Mouse (Mus musculus) stomach, embryonic 14.5 days (tissue): ENCODE measurements around the gene Gm11437. TPM values are rescaled to one million over a fixed set of nuclear protein-coding genes. Genes with fewer than 3 reads are reported as not detected.

Experiments
- ATAC-seq: fragments of 200-750 bp; cut with Nextera tagmentation; 2 replicates; pipeline ENCODE4 v1.8.0; 2017; ENCODE audit warnings: low read depth, moderate TSS enrichment; ENCODE audit not compliant: insufficient number of reproducible peaks, insufficient read depth, low FRiP score
- H3K27ac ChIP-seq: fragments of 300-500 bp; sonication (generic); 2 replicates; pipeline ENCODE4 v1.5.1; 2014; ENCODE audit warnings: mild to moderate bottlenecking, low read length, moderate library complexity, mixed read lengths
- H3K27me3 ChIP-seq: fragments of 300-500 bp; sonication (generic); 2 replicates; pipeline ENCODE4 v1.6.1; 2014; ENCODE audit warnings: low read length, control low read depth, mixed read lengths; ENCODE audit not compliant: control insufficient read depth, insufficient read depth
- H3K36me3 ChIP-seq: fragments of 300-500 bp; sonication (generic); 2 replicates; pipeline ENCODE4 v1.6.1; 2014; ENCODE audit warnings: mild to moderate bottlenecking, control low read depth, low read length, moderate library complexity, mixed read lengths; ENCODE audit not compliant: control insufficient read depth, insufficient read depth
- H3K4me1 ChIP-seq: fragments of 300-500 bp; sonication (generic); 2 replicates; pipeline ENCODE4 v1.6.1; 2014; ENCODE audit warnings: low read length, control low read depth, mixed read lengths; ENCODE audit not compliant: control insufficient read depth, insufficient read depth
- H3K4me2 ChIP-seq: fragments of 300-500 bp; sonication (generic); replicated peaks from 2 replicates; pipeline ENCODE4 v1.6.1; 2014; ENCODE audit warnings: low read depth, low read length, control low read depth
- H3K4me3 ChIP-seq: fragments of 300-500 bp; sonication (generic); 2 replicates; pipeline ENCODE4 v1.5.1; 2014; ENCODE audit warnings: low read depth, low read length, control low read depth
- H3K9ac ChIP-seq: fragments of 300-500 bp; sonication (generic); replicated peaks from 2 replicates; pipeline ENCODE4 v1.6.1; 2014; ENCODE audit warnings: low read depth, mild to moderate bottlenecking, control low read depth, low read length, moderate library complexity, mixed read lengths
- H3K9me3 ChIP-seq: fragments of 300-500 bp; sonication (generic); 2 replicates; pipeline ENCODE4 v1.6.1; 2016; ENCODE audit warnings: low read depth, low read length, control low read depth; ENCODE audit not compliant: control insufficient read depth
- WGBS: fragments of 180-500 bp; shearing (Covaris S2); extraction: QIAGEN DNeasy Blood & Tissue Kit; methylation state at CpG from one replicate; pipeline ENCODE4 v1.1.7; 2014; 5-methylcytosine and 5-hydroxymethylcytosine counted together
- polyA plus RNA-seq: library from polyadenylated mRNA; unstranded; fragments of >200 nt; fragmentation: Nextera tagmentation; extraction: Ambion mirVana; gene quantifications from 2 replicates; pipeline ENCODE4 v1.2.1, GENCODE M21; 2014

The Gm11437 gene
- polyA plus RNA-seq, 1 experiment from 2014 or later: not detected

DNA sequence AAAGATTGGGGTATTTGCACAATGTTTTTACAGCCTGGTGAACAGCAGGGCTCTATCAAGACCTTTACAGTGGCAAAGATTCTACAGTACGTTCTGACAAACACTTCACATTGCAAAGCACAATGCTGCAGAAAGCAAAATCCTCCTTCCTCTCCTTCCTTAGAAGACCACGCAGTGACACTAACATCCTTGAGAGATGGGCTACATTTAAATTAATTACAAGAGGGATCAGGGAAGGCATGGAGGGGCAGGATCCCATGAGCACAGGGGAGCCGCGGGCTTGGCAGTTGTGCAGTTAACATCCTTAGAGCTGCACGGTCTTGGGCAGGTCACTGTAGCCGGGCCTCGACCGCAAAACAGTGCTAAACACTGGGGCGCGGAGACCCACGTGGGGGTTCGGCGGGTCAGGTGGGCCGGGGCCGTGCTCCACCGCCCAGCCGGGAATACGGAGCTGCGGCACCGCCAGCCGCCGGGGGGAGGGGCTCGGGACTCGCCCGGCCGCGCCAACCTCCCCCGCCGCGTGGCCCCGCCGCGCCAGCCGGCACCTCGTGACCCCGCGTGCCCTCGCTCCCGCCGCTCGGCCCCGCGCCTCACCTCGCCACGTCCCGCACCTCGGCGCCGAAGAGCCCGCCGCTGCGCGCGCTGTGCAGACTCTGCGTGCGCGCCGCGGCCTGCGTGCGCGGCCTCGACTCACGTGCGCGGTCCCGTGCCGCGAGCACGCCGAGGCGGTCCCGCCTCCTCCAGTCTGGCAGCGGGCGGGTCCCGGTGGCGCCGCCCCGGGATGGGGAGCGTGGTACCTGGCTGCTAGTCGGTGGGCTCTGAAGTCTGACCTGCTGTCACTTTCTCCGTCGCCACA, 38.1 kb downstream of the Gm11437 start, which contains the start of the genes Tada2a and Acaca:
TSS of gene Tada2a (minus strand) at position 658 of the 856 bp plus-strand sequence.
TSS of gene Acaca (plus strand) at position 730 of the 856 bp plus-strand sequence.
- Histone ChIP-seq H3K4me1 (no peaks in the 10 kb centered on the region), H3K36me3 (peaks cover 13% of the 10 kb centered on the region), H3K4me3 (peak within 1 kb of the TSS; percentile 84), H3K4me2 (peak within 1 kb of the TSS; percentile 76), H3K27ac (peak within 1 kb of the TSS; percentile 27; the same call in 1 of the 2 replicates), H3K27me3 (no peaks in the 10 kb centered on the region), H3K9ac (peak within 1 kb of the TSS; percentile 79), H3K9me3 (no peaks in the 10 kb centered on the region)
- WGBS: under 1% methylated on average over 59 of the region's 83 CpGs
- ATAC-seq: peak; percentile 94

DNA sequence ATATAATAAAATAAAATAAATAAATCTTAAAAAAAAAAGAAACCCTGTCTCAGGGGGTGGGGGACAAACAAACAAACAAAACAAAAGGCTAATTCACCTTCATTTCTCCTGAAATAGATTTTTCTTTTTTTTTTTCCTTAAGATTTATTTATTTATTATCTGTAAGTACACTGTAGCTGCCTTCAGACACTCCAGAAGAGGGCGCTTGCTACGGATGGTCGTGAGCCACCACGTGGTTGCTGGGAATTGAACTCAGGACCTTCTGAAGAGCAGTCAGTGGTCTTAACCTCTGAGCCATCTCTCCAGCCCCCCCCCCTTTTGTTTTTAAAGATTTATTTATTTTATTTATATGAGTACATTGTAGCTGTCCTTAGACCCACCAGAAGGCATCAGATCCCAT, 39.3 kb downstream of the Gm11437 start:
- Histone ChIP-seq H3K36me3 (peaks cover 18% of the 10 kb centered on the region), H3K9ac (no peak overlapping the region), H3K4me3 (no peak overlapping the region), H3K27ac (no peak overlapping the region), H3K27me3 (no peaks in the 10 kb centered on the region), H3K4me2 (no peak overlapping the region), H3K4me1 (no peaks in the 10 kb centered on the region), H3K9me3 (no peaks in the 10 kb centered on the region)
- WGBS: 85% methylated on average over 4 of the region's 4 CpGs
- no peak for ATAC-seq

DNA sequence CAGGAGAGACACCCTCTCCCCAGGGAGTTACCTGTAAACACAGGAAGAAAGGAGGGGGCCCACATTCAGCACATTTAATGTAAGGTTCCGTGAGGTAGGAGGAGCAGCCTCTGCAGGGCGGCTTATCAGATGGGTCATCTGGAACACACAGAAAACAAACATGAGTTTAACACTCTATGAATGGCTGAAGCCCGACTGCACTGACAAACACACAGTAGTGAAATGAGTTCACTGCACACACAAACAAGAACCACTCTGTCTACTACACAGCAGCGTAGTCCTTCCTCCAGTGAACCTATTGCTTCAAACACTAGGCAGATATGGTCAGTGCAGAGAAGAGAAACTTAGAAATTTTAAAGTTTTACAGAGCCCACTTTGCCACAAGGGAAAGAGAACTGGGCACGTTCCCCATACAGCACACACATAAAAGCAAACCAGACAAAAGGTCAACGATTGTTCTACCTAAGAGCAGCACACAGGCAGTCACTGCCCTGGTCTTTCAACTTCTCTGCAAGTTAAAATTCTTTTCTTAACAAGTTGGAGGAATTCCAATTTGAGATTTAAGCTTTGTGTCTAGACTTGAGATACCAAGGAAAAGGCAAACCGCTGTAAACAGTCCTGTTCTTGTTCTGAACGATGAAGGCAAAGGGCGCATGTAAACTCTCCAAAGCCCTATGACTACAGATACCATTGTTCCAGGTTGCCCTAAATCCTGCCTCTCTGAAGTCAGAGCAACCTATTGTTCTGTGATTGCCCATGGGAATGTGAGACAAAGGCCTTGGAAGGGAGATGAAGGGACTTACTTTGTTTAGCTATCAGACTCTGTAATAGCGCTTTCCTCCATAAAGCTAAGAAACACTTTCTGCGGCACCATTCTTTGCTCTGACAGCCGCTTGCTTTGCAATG, 46.0 kb downstream of the Gm11437 start:
- H3K4me3 ChIP-seq: no peak overlapping the region
- peaks cover 53% of the 10 kb centered on the region for H3K36me3 ChIP-seq
- H3K4me2 ChIP-seq: no peak overlapping the region
- no peak overlapping the region for H3K9ac ChIP-seq
- H3K9me3 ChIP-seq: no peaks in the 10 kb centered on the region
- H3K4me1 ChIP-seq: no peaks in the 10 kb centered on the region
- H3K27ac ChIP-seq: peak overlapping the region; percentile 72; the same call in 1 of the 2 replicates
- no peaks in the 10 kb centered on the region for H3K27me3 ChIP-seq
- WGBS: 64% methylated on average over 12 of the region's 12 CpGs
- ATAC-seq: 0 out of 2 replicates have a peak, but pooled peaks have one; percentile 46

DNA sequence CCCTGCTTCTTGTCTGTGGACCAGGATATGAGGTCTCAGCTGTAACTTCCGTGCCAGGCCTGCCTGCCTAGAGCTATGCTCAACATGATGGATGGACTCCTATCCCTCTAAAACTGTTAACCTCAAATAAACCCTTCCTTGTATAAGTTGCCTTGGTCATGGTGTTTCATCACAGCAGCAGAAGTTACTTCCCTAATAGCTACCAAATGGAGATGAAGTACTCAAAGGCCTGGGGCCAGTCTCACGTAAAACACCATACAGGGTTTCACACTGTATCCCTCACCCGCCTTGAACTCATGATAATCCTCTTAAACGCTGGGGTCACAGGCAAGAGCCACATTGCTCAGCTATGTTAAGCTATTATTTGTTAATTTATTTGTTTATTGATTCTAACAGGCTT, 49.8 kb downstream of the Gm11437 start:
- peaks cover 39% of the 10 kb centered on the region for H3K36me3 ChIP-seq
- ATAC-seq: no peak
- WGBS: 85% methylated on average over 4 of the region's 4 CpGs
- no peaks in the 10 kb centered on the region for H3K4me1 ChIP-seq
- H3K27me3 ChIP-seq: no peaks in the 10 kb centered on the region
- no peak overlapping the region for H3K27ac ChIP-seq
- no peaks in the 10 kb centered on the region for H3K9me3 ChIP-seq
- no peak overlapping the region for H3K4me3 ChIP-seq
- no peak overlapping the region for H3K9ac ChIP-seq
- H3K4me2 ChIP-seq: no peak overlapping the region

DNA sequence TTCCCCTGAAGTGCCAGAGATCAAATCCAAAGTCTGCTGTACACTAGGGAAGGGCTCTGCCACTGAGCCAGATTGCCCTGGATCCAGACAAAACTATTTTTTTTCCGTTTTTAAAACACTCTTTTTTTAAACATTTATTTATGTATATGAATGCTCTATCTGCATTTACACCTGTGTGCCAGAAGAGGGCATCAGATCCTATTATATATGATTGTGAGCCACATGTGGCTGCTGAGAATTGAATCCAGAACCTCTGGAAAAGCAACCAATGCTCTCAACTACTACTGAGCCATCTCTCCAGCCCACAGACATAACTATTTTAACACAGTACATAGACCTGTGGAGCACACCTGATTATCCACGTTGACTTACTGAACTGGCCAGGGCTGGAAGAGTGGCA, 51.1 kb downstream of the Gm11437 start:
- no peak overlapping the region for H3K9ac ChIP-seq
- 62% methylated on average over 2 of the region's 2 CpGs for WGBS
- ATAC-seq: no peak
- no peak overlapping the region for H3K27ac ChIP-seq
- H3K27me3 ChIP-seq: no peaks in the 10 kb centered on the region
- H3K9me3 ChIP-seq: no peaks in the 10 kb centered on the region
- no peaks in the 10 kb centered on the region for H3K4me1 ChIP-seq
- H3K4me3 ChIP-seq: no peak overlapping the region
- H3K4me2 ChIP-seq: no peak overlapping the region
- peaks cover 39% of the 10 kb centered on the region for H3K36me3 ChIP-seq

DNA sequence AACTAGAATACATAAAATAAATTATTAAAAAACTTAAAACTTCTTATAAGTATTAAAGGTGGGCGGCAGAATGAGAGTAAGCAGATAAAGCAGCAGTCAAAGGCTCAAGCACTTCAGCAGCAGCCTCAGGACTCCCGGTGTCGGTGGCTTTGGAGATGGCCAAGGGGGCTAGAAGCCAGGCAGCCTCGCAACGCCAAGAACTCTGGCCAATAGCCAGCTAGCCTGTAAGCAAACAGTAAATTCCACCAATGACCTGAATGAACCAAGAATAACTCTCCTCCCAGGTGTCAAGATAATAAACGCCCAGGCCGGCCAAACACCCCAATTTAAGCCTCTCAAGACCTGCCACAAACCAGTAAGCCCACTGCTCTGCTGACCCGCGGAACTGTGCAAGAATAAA, 51.6 kb downstream of the Gm11437 start:
- no peak overlapping the region for H3K4me2 ChIP-seq
- H3K36me3 ChIP-seq: peaks cover 40% of the 10 kb centered on the region
- no peak overlapping the region for H3K27ac ChIP-seq
- no peak overlapping the region for H3K4me3 ChIP-seq
- H3K27me3 ChIP-seq: no peaks in the 10 kb centered on the region
- 69% methylated on average over 9 of the region's 9 CpGs for WGBS
- H3K9me3 ChIP-seq: no peaks in the 10 kb centered on the region
- no peak overlapping the region for H3K9ac ChIP-seq
- no peaks in the 10 kb centered on the region for H3K4me1 ChIP-seq
- ATAC-seq: no peak

DNA sequence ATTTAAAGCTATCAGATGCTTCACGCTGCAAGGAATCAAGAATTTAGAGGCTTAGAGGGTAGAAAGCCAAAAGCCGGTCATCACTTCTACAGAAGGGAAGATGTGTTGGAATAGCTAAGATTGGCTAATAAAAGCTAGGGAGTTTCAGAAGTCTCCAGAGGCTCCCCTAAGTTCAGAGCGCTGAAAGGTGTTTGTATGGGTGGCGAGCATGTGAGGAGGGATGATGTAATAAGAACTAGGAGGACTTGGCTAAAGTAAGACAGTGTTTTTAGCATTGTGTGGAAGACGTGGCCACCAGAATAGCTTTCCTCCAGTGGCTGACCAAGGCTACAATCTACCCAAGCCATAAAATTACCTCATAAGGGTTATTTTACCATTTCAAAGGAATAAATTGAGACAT, 53.7 kb downstream of the Gm11437 start:
- no peak overlapping the region for H3K4me3 ChIP-seq
- ATAC-seq: no peak
- no peak overlapping the region for H3K4me2 ChIP-seq
- peaks cover 39% of the 10 kb centered on the region for H3K36me3 ChIP-seq
- no peak overlapping the region for H3K27ac ChIP-seq
- H3K9ac ChIP-seq: no peak overlapping the region
- 91% methylated on average over 5 of the region's 5 CpGs for WGBS
- H3K4me1 ChIP-seq: no peaks in the 10 kb centered on the region
- H3K9me3 ChIP-seq: no peaks in the 10 kb centered on the region
- H3K27me3 ChIP-seq: no peaks in the 10 kb centered on the region

DNA sequence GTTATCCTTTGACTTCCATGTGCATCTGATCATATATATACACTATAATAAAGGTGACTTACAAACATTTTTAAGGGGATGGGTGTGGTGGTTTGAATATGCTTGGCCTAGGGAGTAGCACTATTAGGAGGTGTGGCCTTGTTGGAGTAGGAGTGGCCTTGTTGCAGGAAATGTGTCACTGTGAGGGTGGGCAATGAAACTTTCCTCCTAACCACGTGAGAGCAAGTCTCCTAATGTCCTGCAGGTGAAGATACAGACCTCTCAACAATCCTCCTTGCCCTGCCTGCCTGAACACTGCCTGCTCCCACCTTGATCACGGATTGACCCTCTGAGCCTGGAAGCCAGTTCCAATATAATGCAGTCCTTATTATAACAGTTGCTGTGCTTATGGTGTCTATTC, 60.1 kb downstream of the Gm11437 start:
- Histone ChIP-seq H3K9ac (no peak overlapping the region), H3K27me3 (no peaks in the 10 kb centered on the region), H3K4me1 (no peaks in the 10 kb centered on the region), H3K36me3 (peaks cover 67% of the 10 kb centered on the region), H3K9me3 (no peaks in the 10 kb centered on the region), H3K27ac (no peak overlapping the region), H3K4me3 (no peak overlapping the region), H3K4me2 (no peak overlapping the region)
- WGBS: 59% methylated on average over 2 of the region's 2 CpGs
- no peak for ATAC-seq
